Mouse (Mus musculus) CD4-positive, CD25-positive, alpha-beta regulatory T cell, adult 2 months (primary cell): ENCODE results near the gene Mkln1.
A peak's percentile ranks its signal among the peaks of the same experiment; 100 is the strongest.

Experiments
- DNase-seq: peaks from one replicate; pipeline ENCODE4 v3.0.0-alpha.2; 2012; ENCODE audit warnings: low read depth, low spot score

Mkln1 gene

DNA sequence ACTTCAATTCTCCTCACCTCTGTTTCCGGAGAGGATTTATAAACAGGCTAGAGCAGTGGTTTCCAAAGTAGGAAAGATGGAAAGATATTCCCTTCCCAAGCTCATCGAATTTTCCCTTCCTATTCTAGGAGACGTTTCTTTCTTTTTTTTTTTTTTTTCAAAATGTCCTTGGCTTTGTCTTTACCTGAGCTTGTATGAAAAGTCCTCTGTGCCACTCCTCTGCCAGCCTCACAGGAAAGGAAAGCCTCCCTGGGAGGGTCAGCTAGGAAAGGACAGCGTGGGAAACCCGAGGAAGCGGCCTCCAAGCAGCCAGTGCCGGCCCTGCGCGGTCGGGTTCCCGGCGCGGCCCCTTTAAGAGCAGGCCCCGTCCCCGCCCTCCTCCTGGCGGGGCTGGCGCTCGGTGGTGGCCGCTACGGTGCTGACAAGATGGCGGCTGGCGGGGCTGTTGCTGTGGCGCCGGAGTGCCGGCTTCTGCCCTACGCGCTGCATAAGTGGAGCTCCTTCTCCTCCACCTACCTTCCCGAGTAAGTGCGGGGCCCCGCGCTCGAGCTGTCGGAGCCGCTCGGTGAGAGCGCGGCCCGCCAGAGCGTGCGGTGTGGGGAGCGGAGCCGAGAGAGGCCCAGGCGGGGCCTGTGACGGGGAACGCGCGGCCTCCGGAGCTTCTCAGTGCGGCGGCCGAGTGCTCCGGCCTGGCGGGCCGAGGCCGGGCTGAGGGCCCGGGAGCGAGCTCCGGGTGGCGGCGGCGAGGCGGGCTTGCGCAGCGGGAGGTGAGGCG, at the start of gene Mkln1:
Gene Mkln1 (plus strand): TSS at position 305 of the 775 bp plus-strand sequence.
- DNase-seq, result peak; percentile 89

- no peak for DNase-seq
Measured at GRCm38 (mm10) chr6:31356444-31357191, 41.9 kb upstream of the Mkln1 start.

DNA sequence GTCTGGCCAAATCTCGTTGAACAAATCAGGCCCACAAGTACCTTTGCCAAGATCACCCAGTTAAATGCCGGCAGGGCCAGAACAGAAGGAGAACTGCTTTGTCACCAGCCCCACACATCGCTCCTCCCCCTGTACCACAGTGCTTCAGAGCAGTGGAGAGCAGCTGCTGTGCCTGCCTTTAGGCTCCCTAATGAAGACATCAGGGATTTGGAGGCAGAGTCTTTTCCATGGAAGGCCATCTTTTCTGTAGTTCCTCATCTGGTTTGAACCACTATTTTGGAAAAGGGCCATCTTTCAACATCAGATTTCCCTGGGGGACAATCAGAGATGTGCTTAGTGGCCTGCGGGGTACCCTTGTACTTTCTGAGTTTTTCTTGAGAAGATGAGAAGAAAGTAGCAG, 41.2 kb upstream of the Mkln1 start:
- no peak for DNase-seq

DNA sequence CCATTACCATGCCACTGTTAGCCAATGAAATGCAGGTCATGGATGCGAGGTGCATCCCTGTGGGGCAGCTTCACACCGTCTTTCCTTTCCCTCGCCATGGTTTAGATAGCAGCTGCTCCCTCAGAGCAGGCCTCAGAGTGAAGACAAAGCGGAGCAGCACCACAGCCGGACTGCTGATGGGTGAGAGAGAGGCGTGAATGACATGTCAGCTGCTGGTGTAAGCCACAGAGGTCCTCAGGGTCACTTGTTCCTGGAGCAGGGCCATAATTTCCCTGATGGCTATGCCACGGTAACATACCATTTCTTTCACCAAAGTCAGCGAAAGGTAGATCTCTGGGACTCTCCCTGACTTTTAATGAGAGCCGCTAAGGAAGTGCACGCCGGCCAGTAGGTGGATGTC, 35.9 kb upstream of the Mkln1 start:
- DNase-seq, result no peak

GRCm38 (mm10) chr6:31364399-31364798, 34.1 kb upstream of the Mkln1 start:
- no peak for DNase-seq

- no peak for DNase-seq
Measured at GRCm38 (mm10) chr6:31367947-31368346, 30.6 kb upstream of the Mkln1 start.

- DNase-seq, result peak; percentile 5
Measured at GRCm38 (mm10) chr6:31368559-31368958, 30.0 kb upstream of the Mkln1 start.

DNA sequence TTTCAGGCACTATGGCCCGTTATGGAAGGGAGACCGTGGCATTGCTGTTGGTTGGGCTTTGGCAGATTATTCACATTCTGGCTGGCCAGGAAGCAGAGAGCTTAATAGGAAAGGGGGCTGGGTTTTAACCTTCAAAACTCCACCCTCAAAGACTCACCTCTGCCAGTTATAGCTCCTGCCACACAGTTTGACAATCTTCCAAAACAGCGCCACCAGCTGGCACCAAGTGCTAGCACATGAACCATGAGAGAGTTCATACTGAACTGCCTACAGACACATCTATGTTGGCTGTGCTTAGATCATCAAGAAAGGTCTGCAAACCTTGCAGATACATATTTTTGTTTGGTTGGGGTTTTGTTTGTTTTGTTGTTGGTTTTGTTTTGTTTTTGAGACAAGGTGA, 28.7 kb upstream of the Mkln1 start:
- peak; percentile 57 for DNase-seq

DNA sequence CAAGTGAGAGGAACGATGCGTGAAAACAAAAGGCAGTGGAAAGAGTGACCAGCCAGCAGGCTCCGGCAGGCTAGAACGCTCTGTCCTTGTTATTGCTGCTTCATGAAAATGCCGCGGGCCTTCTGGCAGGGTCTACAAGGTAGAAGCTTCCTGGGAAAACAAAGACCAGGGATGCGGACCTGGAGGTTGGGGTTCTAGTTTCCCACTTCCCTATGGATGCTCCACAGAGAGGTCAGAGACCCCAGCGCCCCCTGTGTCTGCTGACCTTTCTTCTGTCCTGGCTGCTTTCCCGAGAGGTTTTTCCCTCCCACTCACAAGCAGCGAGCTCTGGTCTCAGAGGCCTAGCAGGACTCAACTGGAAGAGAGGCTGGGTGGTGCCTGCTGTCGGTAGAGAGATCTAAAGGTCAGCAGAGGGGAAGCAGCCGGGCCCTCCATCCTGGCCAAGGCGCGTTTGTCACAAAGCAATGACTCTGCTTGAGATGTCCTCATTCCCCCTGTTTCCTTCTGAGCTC, 27.9 kb upstream of the Mkln1 start:
- DNase-seq, result no peak

DNA sequence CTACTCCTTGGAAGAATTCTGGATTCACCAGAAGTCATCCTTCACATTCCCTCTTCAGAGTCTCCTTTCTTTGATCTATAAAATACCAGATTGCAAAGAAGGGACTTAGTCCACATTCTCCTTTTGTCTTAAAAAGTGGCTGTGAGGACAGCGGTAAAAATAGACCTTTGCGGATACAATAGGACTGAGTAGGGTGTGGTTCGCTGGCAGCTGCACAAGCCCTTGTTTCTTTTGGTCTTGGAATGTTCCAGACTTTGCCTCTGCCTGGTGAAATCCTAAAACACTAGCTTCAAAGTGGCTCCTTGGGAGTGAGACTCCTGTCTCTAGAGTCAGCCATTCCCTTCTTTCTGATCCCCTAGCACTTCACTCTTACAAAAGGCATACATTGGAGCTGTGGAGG, 27.4 kb upstream of the Mkln1 start:
- no peak for DNase-seq

DNA sequence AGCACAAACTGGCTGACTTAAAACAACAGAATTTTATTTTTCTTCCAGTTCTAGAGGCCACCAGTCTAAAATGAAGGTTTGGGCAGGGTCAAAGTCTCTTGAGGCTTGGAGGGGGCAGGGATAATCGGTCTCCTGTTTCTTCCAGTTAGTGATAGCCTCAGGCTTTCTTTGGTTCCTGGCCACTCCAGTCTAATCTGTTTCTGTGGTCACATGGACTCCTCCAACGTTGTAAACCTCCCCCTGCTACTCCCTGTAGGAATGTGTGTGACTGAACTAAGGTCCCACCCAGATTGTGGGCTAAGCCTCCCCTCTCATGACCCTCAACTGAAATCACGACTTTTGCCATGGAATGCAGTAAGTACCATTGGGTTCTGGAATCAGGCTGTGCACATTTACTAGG, 25.9 kb upstream of the Mkln1 start:
- DNase-seq, result no peak

DNA sequence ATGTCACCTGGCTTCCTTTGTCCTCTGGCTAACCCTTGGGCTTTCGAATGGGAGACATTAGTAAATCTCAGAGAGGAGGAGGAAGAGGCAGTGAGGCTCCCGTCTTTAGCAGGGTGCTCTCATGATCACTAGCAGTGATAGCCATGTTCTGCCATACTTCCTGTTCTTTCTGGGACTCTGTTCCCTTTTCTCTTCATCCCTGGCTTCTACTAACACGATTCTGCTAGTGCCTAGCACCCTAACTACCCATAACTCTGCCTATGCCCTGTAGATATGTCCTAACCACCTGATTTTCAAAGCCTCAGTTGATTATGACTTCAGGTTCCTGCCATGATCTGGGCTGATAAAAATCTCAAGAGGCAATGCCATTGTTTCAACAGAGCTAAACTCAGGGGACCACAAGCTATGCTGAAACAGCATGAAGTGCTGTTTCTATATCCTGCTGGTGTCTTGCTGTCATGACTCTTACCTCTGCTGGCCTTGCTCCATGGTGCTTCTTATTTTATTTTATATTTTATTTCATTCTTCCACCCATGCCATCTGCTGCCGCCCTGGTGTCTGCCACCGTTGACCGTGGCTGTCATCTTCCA, 25.4 kb upstream of the Mkln1 start:
- DNase-seq, result no peak

DNA sequence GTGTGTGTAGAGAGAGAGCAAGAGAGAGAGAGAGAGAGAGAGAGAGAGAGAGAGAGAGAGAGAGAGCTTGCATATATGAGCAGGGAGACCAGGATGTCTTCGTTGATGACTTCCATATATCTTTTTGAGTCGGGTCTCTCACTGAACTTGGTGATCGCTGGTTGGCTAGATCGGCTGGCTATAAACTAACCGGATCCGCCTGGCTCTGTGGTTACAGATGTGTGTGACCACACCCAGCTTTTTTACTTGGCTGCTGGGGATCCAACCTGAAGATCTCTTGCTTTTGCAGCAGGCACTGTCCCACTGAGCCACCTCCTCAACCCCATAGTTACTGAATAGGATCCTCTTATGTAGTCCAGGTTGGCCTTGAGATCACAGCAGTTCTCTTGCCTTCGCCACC, 15.5 kb upstream of the Mkln1 start:
- no peak for DNase-seq

GRCm38 (mm10) chr6:31384794-31385193, 13.7 kb upstream of the Mkln1 start:
- DNase-seq, result no peak

- no peak for DNase-seq
Measured at GRCm38 (mm10) chr6:31385281-31386145, 13.0 kb upstream of the Mkln1 start.

DNA sequence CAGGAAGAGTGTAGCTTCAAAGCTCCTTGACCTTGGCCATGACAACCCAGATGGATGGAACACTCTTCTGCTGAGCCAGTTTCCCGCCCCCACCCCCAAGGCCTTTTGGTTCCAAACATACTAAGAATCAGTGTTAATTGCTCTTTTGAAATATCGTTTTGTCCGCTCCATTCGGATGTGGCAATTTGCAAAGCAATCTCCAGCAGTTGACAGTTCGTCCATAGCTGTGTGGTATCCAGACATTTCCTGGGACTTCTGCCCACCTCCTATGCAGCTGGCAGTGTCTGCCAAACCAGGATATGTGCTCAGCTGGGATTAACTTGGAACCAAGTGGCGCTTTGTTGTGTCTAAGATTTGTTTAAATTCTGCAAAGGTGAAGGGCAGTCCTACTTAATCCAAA, 8.8 kb upstream of the Mkln1 start:
- DNase-seq, result no peak

DNA sequence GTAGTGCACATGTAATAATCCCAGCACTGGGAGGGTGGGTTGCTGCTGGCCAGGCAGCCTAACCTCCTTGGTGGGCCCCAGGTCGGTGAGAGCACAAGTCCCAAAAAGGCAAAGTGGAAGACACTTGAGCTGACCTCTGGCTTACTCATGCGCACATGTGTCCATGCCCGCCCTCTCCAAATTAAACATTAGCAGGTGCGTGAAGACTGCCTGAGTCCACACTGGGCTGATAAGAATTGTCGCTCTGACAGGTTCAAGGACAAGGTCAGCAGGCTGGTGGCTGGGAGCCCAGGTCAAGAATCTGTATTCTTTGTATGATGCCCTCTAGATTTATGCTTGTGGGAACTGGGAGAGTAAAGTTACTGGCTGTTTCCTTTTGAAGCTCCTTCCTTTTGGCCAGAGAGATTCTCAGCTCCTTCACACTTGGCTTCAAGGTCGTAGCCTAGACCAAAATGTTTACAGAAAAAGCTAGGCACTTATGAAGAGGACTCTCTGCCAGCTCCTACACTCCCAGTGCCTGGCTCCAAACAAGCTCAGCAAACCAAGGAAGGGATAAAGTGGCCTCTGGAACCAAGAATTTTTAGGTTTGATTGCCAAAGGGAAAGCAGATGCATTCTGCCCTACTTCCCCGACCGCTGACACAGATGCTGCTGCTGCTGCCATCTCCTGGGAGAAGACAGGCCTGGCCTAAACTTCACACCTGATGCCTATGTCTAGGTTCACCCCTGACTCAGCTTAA, 8.1 kb upstream of the Mkln1 start:
- DNase-seq, result peak; percentile 47

GRCm38 (mm10) chr6:31392871-31393270, 5.7 kb upstream of the Mkln1 start:
- DNase-seq, result no peak

DNA sequence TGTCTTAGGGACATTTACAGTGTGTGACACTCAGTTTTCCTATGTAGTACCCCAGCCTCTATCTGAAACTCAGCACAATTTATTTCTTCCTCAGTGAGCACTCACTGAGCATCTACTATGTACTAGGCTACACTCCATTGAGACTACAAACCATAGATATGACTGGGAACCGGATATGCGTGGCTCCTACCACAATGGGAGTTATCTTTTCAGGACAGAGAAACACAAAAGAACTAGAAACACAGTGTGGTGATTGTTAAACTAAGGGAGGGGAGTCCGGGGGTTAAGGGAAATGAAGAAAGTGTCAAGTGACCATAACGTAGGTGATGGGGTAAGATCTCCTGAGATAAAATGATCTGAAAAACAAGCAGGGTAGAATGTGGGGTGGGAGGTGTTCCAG, 2.4 kb upstream of the Mkln1 start:
- DNase-seq, result no peak

GRCm38 (mm10) chr6:31397308-31397707, 1.2 kb upstream of the Mkln1 start:
- no peak for DNase-seq
